Mouse (Mus musculus): ENCODE measurements around the gene Cdkal1.

- TF ChIP-seq POLR2A (IDR thresholded peaks at IDR 0.05; ENCODE audit: borderline replicate concordance, extremely low read depth, insufficient read depth, insufficient read length, poor library complexity, severe bottlenecking) (no peak), CTCF (IDR thresholded peaks at IDR 0.05; ENCODE audit: borderline replicate concordance, extremely low read depth, insufficient read depth, insufficient read length) (no peak)
These were observed 238.8 kb downstream of the Cdkal1 start for GRCm38 (mm10) chr13:29616654-29617171.

All from brain, embryonic 14.5 days (tissue).